Mouse (Mus musculus) testis, adult 2 months (tissue): ENCODE data around the gene Plscr1.

Experiments used
- CTCF ChIP-seq: fragments of 200-500 bp; IDR thresholded peaks from 2 replicates; pipeline ENCODE4 v1.5.1; 2012; ENCODE audit warnings: low read depth, mild to moderate bottlenecking, inconsistent platforms, low read length, moderate library complexity; ENCODE audit not compliant: control insufficient read depth, insufficient read depth, insufficient replicate concordance
- POLR2A ChIP-seq: fragments of 200-500 bp; IDR thresholded peaks from 2 replicates; pipeline ENCODE4 v1.6.1; 2012; ENCODE audit warnings: low read depth, mild to moderate bottlenecking, inconsistent platforms, low read length, moderate library complexity; ENCODE audit not compliant: control insufficient read depth

DNA sequence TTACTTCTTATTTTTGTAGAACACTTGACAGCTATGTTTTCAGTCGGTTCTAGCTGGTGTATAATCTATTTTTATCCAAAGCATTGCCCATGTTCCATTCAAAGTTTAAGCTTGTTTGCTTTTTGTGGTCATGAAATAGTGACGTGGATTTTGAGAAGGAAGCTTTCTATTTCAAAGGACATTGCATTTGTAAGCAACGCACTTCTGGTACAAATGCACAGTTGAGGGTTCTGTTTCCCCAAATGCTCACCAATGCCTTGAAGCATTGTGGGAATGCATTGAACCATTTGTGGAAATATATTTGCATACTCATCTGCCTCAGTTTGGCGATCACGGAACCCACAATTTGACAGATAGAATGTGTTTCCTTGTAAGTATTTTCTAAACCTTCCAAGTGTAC is 3.2 kb downstream of the Plscr1 start:
- TF ChIP-seq CTCF: no peak
- TF ChIP-seq POLR2A: no peak
